Mouse (Mus musculus): ENCODE measurements around the gene Nelfcd.

Nelfcd gene

DNA sequence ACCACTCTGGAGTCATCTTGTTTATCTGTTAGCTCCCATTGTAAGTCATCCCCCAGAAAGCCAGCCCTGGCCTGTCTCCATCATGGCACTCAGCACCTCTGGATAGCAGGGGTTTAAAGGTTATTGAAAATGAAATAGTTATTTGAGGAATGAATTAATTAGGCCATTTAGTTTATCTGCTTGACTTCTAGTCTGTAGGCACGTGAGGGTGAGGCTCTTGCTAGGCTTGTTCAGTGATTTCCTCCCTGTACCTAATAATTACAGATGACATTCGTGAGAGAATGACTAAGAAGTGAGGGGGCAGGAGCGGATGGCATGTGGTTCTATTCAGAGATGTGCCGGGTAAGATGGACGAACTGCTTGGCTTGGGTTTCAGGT lies 57.9 kb downstream of the Nelfcd start:
- DNase-seq (ENCODE audit: low spot score) = no peak

Data from ovary, postnatal 14 days (tissue).